Mouse (Mus musculus): Measurements from ENCODE around the gene Cdkl5. TPM values are rescaled to one million over a fixed set of nuclear protein-coding genes. Genes with fewer than 3 reads are reported as not detected.

Gene Cdkl5
- total RNA-seq, 4 experiments from 2014 or later: 5.0 to 6.0 (median 5.8) TPM

GRCm38 (mm10) chrX:160745399-160745798, 249.1 kb downstream of the Cdkl5 start:
- DNase-seq (ENCODE audit: low spot score): no peak

GRCm38 (mm10) chrX:160735650-160736049, 258.9 kb downstream of the Cdkl5 start, which contains the start of gene Ppef1:
Ppef1 (minus strand) TSS chrX:160735765.
- no peak for DNase-seq (ENCODE audit: low spot score)

Other genes with a start within 250 kb of the Cdkl5 start
- under 1 TPM; 0.14 to 0.72 (median 0.23) TPM for gene Rs1, start 226.7 kb downstream of the Cdkl5 start, total RNA-seq (2022)
- under 1 TPM in 2 of 4 experiments, not detected in 2; 0.17 to 0.22 TPM for gene Gja6, start 87.7 kb downstream of the Cdkl5 start, total RNA-seq (2022)
- gene Scml2, start 122.5 kb upstream of the Cdkl5 start, total RNA-seq (2022): under 1 TPM; 0.19 to 0.95 (median 0.32) TPM

Measured in heart, adult 8-10 months (tissue).